Mouse (Mus musculus) CD4-positive helper T cell, adult 2 months (primary cell): ENCODE measurements at regions not wholly inside any gene's neighbourhood (a gene's known extent, or its start where the extent isn't known, plus 50 kb on each side); places are given as distances from the start of the nearest gene placed in this dataset.
A peak's percentile ranks its signal among the peaks of the same experiment; 100 is the strongest.

Experiments
- DNase-seq: peaks from one replicate; pipeline ENCODE4 v3.0.0-alpha.2; 2012; ENCODE audit warnings: low read depth, missing footprints, low spot score

DNA sequence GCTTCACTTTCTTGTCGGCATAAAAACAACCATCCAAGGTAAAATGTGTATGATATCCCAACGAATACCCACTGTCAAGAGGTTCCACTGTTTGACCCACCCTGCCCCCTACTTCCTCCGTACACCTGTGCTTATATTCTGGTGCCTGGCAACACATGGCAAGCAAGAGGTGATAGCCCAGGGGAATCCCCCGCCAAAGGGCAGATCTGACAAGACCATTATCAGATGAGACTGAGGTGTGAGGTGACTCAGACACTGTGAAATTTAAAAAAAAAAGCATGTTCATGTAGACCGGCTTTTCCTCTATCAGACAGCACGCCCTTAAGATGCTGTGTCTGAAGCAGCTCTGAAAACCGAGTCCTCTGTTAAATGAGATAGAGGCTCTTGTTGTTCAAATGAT lies 89.4 kb upstream of the Bach2 start:
- peak; percentile 94 for DNase-seq

GRCm38 (mm10) chr4:32153356-32153755 lies 85.2 kb upstream of the Bach2 start:
- peak; percentile 70 for DNase-seq

- DNase-seq, result no peak
Observed at GRCm38 (mm10) chr4:32156965-32157364, 81.6 kb upstream of the Bach2 start.

GRCm38 (mm10) chr4:32158451-32158850 lies 80.2 kb upstream of the Bach2 start:
- DNase-seq, result no peak

DNA sequence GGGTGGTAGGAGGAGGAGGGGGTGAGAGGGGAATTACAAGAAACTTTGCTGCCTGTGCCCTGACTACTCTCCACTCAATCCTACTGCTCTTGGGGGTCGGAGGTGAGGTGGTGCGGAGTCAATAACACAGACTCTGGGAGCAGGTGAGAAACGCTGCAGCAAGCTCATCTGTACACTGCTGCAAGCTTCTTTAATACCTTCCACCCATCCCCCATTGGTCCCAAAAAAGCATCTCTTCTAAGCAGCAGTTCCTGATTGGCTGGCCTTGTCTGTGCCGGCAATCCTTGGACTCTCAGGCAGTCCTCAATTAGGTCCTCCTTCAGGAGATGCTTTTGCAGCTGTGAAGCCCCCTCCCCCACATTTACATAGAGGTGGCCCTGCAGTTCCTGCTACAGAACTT lies 79.7 kb upstream of the Bach2 start:
- DNase-seq, result no peak

- peak; percentile 61 for DNase-seq
Observed at GRCm38 (mm10) chr4:32160815-32161214, 77.8 kb upstream of the Bach2 start.

DNA sequence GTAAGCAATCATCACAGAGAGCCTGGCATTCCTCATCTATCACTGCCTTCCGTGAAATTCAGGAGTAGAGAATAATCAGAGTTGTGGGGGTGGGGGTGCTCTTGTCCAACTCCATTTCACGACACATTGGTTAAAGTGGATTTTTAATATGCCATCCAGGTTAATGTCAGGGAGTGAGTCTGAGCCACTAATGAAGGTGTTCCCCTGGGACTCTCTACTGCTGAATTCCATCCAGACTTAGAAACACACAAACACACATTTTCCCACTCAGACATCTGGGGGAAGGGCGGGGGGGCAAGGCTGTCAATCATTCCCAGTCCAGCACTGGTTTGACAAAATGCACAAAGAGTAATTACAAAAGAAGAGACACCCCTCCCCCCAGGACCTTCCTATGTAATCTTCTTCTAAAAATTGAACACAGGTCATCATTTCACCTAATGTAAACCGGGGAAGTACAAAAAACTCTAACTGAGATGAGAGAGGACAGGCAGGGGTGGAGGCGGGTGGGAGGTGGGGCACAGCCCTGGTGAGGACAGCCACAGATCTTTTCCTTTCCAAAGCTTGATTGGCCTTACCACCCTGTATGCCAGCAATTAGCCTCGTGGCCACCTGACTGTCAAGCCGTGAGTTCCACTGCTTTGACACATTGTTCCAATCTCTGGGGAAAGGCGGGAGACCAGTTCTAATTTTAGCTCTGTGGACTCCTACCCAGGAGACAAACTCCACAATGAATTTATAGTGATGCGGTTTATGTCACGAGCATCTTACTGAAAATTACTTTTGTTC lies 76.5 kb upstream of the Bach2 start:
- DNase-seq, result no peak

DNA sequence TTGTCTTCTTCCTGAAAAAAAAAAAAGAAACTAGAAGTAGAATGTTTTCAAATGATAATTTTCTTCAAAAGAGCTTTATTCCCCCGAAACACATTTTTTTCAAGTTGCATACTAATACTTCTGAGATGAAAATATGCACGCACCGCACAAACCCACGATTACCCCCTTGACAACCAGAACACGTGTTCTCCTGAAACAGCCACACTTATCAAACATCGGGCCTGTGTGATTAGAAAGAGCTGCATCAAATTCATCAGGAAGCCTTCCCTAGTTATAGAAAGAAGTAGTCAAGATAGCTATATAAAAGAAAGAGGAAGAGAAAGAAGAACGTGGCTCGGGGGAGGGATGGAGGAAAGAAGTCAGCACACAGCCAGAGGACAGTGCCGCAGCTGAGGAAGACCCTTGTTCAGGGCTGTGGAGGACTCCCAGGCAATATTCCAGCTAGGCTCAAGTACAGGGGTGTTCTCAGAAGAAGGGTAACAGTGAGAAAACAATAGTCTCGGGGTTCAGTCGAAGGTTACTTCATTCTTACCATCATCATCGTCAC lies 75.8 kb upstream of the Bach2 start:
- DNase-seq, result no peak

DNA sequence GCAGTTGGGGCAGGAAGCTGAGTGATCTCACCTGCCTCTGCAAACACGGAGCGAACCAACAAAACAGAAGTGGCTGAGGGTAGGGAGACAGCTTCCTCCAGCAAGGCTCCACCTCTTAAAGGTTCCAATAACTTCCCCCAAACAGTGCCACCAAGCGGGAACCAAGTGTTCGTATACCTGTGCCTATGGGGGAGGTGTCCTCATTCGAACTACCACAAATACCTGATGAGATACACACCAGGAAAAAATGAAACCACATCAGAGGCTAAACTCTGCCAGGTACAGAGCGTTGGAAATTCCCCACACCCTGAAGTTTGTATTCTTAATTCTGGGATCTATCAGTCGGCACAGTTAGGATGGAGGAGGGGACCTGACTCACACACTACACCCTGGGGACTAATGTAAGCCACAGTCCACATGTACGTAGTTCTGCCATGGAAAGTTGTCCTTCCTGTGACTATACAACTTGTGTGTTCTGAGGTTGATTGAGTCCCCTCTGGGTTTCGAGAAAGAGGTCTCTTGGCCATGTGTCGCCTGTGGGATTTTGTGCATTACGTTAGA lies 74.4 kb upstream of the Bach2 start:
- DNase-seq, result peak; percentile 86

- DNase-seq, result peak; percentile 75
Observed at GRCm38 (mm10) chr4:32164736-32165241, 73.8 kb upstream of the Bach2 start.

DNA sequence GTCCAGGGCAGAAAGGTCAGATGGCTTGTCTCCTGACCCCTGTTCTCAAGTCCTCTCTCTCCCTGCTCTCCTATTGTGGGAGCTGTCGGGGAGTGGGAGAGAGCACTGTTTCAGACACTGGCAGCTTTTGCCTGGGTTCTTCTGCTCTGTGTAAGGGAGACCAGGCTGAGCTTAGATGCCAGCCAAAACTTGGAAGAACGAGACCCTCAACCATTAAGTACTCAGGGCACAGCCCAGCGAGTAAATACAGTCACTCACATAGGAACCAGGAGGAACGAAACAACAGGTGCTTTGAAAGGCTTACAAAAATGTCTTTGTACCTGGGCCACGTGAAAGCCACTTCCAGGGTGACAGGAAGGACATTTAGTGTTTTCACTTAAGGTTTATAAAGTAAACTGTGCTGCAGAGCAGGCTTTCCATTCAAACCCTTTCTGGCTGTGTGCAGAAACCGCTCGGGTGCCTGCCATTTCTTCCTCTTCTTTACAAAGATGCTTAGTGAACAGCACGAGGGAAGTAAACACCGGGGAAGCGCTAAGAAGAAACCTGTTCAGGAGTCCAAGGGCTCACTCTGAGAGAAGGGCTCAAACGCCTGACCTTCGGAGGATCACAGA lies 72.6 kb upstream of the Bach2 start:
- DNase-seq, result peak; percentile 49

DNA sequence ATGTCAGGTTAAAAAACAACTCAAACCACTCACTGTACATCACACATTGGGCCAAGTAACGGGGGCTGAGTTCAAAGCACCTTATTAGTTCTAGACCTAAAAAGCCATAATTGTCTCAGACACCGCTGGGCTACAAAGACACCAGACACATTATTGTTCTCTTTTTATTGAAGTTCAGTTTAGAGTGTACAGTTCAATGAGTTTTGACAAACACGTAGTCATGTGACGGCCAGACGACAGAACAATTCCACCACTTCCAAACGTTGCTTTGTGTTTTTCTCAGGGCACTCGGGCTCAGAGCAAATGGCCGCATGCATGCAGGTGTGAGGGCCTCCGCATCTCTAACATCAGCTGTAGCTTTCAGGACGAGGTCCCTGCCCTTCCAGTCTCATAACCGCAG lies 71.5 kb upstream of the Bach2 start:
- no peak for DNase-seq

- DNase-seq, result no peak
Observed at GRCm38 (mm10) chr4:32170106-32170459, 68.5 kb upstream of the Bach2 start.

GRCm38 (mm10) chr4:32170460-32171192 lies 68.0 kb upstream of the Bach2 start:
- DNase-seq, result no peak

GRCm38 (mm10) chr4:32171291-32171690 lies 67.3 kb upstream of the Bach2 start:
- no peak for DNase-seq

- no peak for DNase-seq
Observed at GRCm38 (mm10) chr4:32172992-32173391, 65.6 kb upstream of the Bach2 start.

DNA sequence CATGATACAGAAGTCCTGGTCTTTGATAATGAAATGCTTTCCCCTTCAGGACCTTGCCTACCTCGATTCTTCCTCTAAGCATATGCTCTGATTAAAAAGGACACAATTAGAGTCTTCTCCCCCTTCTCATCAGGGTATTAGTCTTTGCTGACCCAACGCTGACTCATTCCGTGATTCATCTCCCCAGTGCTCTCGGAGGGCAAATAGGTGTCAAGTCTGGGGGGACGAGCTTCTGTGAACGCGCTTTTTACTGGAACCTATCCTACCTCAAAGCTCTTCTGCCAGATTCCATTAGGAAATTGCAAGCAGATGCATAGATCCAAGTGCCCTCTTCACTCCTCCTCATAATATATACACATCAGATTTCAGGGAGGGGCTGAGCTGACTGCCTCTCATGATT lies 63.8 kb upstream of the Bach2 start:
- no peak for DNase-seq

GRCm38 (mm10) chr4:32175231-32175630 lies 63.4 kb upstream of the Bach2 start:
- DNase-seq, result no peak

DNA sequence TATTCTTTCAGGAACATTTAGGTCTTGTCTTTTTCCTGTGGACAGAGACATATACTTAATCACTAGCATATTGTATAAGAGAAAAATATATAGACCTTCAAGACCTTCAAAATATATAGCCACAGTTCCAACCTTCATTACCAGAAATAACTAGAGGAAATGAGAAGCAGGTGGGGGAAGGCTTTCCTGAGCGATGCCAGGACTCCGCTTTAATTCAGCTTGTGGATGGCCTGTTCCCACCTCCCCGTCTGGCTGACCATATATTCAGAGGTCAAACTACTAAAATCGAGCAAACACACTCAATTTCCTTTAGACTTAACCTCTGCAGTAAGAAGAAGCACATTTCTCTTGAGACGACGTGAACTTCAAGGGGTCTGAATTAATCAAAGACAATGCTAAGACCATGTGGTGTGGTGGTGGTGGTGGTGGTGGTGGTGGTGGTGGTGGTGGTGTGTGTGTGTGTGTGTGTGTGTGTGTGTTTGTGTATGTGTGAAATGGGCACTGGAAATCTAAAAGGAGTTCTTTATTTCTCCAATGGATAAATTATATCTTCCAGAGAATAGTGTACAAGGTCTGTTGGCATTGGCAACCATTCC lies 62.7 kb upstream of the Bach2 start:
- no peak for DNase-seq

GRCm38 (mm10) chr4:32176449-32177135 lies 62.0 kb upstream of the Bach2 start:
- DNase-seq, result no peak
